Mouse (Mus musculus) kidney, adult 18-20 months (tissue): ENCODE results near the gene Dad1.

ENCODE experiments used
- DNase-seq: peaks from one replicate; pipeline ENCODE4 v3.0.0; 2021

The Dad1 gene

DNA sequence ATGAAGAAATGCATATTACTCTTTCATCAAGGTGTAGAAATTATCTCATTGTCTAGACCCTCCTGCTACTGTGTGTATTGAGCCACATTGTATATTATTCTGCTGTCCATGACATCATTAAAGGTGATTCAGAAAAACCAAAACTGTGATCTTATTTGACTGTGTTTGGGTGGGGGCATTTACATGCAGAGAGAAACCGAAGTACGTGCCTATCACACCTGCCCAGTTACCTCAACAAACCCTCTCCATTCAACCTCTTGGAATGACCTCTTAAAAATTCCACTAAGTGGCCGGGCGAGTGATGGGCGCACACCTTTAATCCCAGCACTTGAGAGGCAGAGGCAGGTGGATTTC lies 29.9 kb downstream of the Dad1 start:
- DNase-seq, result no peak

DNA sequence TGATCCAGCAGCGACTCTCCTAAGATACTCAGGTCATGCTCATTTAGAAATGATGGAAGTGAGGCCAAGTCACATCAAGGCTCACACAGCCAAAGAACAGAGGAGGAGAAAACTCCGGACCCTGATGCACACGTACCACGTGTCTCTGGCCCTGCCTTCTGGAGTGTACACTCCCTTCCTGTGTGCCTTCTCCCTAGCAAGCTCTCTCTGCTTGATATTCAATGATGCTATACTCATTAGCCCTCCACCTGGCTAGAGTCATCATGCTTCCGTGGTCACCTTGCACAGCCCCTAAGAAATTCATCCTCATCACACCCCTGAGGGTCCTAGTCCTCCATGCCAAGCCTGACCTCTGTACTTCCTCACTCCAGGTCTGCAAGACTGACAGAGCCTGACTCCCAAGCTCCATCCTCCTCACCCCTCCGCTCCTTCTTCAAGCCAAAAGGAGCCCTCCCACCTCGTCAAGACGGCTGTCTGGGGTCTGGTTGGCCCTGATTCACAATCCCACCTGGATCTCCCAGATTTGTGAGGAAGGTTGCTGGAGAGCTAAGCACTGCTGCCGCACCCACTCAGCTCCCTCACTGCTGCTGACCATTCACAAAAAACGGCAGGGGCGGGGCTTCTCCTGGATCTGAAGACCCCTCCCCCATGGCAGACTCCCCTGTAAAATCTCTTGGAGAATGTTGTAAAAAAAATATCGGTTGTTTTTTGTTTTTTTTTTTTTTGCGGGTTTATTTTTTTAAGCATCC lies 30.4 kb downstream of the Dad1 start:
- no peak for DNase-seq

DNA sequence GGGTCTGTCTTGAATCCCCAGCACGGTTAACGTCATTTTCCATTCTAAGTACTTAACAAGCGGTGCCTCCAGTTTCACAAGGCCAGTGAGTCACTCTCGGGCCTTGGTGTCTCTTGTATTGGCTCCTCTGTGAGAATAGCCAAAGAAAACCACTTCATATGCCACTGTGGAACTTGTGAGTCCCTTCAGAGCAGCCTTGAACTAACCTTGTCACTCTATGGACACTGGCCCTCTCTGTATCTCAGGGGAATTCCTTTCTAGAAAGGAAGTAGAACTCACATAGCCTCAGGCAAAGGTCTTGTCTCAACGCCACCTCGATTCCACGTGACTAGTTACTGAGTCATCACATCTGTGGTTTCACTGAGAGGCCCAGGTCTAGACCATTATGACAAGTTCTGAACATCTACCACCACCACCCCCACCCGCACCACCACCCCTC lies 31.6 kb downstream of the Dad1 start:
- no peak for DNase-seq

DNA sequence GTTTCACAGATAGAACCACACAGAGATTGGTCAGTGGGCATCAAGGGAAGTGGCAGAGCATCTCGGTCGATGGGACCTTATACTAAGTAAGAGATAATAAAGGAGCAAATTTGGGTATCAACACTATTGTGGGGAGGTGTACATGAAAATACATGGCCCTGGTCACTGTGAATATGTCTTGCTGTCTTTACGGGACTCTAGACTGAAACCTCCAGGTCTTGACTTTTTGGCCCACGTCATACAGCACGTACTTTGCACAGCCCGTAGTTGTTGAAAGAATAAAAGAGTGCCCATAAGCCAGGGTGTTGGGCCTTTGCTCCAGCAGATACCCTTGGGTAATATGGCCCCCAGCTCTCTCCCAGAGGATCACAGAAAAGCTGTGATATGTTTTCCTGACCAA lies 32.3 kb downstream of the Dad1 start:
- no peak for DNase-seq

DNA sequence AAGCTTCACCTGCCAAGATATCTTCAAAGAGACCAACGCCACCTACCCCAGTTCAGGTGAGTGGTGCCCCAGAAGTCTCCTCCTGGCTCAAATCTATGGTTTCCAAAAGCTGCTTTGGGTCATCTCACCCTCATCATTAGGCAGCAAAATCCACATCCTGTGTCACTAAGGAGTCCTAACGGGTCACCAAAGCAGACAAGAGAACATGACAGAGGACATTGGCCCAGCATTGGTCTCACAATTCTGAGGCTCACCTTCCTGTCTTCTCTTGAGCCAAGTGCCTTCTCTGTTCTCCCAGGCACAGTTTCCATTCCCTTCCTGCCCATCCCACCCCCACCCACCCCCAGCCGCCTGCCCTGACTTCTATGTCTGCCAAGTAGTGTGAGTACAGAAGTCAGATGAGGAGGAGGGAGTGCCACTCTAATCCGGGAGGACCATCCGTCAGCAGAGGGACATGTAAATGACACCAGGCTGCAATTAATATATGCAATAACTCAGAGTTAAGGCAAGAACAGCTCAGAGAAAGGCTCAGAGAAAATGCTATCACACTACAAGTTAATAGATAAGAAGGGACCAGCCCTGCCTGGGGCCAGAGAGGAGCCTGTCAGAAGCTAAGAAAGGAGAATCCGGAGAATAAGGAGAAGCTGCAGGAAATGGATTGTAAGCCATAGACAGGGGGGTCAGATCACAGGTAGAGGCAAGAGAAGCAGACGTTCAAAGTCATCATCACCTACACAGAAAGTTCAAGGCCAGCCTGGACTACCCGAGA lies 33.0 kb downstream of the Dad1 start:
- no peak for DNase-seq

DNA sequence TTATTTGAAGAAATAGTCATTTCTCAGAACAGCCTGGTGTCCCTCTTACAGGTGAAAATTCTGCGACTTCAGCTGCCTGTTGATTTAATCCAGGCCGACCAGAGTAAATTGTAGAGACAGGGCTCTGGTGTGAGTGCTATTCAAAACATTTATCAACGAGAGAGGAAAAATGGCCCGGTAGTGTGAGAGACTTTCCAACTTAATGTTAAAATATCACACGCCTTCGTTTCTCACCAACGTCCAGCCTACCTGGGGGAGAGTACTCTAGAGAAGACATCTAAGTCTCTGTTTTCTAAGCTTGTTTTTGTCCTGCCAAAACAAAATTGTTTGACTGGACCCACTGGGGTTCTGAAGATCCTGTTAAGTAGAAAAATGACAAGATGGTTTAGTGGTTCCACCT lies 34.1 kb downstream of the Dad1 start:
- no peak for DNase-seq

DNA sequence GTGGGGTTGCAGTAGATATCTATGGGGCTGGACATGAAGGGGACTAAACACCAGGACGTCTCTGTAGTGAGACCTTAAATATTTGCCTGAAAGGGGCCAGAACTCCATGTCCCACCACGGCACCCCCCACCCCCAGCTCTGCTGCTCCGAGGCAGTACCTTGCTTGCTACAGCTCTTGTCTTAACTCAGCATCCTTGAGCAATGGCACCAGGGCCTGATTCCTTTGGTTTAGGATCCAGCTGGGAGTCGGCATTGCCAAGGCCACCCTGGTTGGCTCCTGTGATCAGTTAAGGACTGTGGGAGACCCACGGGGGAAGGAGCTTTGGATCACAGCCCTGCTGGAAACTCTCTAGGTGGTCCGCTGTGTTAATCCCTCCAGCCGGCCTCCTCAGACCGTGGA lies 34.6 kb downstream of the Dad1 start:
- DNase-seq, result no peak

DNA sequence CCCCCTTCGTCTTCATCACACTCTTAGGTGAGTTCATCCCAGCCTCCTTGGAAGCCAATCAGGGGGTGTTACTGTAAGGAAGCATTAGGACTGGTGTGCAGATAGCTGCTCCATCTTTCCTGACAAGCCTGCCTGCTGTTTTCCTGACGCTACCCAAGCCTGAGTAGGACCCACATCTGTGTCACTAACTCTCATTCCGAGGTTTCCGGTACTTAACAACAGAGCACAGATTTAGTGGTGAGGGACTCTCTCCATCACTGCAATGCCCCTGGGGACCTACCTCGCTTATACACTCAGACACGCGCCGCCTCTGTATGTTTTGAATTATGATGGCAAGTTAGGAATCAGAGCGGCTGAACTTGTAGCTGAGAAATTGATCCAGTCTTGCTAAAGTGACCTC lies 35.2 kb downstream of the Dad1 start:
- no peak for DNase-seq

DNA sequence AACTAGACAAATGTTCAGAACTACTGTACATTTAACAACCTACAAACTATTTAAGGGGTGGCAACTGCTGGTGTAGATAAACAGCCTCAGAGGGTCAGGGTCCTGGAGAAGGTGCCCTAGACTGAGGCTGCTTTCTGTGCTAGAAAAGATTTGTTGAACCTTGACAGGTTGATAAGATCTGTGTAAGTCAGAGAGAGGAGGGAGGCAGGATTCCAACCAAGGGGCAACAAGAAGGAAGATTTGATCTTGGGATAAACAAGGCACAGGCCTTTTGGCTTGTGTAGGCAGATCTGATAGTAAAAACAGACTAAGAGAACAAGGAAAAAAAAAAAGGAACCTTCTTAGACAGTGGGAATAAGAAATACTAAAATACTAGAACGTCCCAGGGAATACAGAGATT lies 35.7 kb downstream of the Dad1 start:
- DNase-seq, result no peak

DNA sequence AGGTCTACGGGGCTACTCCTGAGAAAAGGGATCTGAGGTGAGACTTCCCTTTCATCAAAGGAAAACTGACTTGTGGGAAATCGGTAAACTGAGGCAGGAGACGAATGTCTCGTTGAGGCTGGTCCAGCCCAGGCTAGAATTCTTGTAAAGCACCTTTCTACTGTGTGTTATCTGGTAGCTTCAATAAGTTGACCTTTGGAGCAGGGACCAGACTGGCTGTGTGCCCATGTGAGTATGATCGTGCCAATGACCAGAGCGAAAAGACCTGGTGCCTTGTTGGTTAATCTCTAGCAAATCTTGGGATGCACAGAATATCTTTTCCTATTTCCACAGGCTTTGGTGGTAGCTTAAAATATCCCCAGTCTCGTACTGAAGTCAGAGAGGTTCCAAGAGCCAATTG lies 37.8 kb downstream of the Dad1 start:
- peak; percentile 69 for DNase-seq

DNA sequence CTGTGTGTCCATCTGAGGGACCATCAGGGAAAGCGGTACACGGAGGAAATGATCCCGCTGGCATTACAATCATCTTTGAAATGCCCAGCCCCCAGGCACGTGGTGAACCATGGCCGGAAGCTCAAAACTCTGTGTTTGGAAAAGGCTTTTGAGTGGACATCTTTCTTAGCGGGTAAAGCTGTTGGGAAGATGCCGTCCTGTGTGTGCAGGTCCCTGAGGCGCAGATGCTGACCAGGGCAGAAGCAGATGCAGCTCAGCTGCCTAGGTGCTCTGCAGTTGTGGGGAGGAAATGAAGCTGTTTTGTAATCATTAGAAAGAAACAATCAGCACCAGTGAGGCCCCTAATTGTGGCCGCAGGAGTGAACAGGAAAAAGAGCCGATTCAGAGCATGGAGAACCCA lies 39.0 kb downstream of the Dad1 start:
- DNase-seq, result no peak

DNA sequence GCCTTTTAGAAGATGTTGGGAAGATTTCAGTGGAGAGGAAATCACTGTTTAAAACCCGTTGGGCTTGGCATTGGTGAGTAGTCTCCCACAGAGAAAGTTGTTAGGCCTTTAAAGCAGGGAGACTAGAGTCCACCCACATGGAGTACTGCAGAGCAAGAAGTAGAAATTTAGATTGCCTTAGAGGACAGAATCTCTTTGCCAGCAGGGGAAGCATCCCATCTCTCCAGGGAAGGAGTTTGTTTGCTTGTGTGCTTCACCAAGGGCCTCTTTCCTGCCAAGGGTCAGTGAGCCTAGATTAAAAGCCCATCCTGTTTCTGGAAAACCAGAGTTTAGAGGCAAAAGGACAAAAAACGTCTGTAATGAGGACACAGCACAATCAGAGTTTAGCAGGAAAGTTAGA lies 39.4 kb downstream of the Dad1 start:
- DNase-seq, result no peak

DNA sequence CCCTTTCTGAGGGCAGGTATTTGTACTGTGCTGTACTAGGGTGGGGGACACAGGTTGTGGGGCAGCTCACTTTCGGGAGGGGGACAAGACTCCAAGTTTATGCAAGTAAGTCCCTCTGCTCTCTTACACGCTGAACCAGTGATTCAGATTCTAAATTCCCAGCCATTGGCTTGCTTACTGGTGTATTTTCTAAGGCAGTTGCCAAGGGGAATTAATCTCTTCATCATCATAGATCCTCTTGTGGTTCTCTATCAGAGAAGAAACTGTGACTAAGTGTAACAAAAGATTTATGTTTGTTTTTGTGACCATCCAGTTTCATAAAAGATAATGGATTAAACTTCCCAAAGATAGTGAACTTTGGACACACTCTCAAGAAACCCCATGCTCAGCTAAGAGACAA lies 40.2 kb downstream of the Dad1 start:
- no peak for DNase-seq

DNA sequence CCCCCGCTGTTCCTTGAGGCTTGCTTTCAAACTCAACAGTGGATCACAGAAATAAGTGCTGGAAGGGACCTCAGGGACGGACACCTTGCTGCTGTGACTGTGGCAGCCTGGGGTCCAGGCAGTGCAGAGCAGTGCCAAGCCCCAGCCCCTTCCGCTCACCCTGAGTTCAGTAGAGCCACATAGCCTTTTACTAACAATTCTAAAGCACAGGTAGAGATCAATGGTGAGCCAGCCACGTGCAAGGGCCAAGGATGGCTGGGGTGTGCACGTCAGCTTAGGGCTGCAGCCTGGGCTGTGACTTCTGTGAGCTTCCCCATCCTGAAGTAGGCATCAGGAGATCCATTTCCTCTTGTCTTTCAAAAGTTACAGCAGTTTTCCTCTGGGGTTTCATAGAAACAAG lies 42.1 kb downstream of the Dad1 start:
- DNase-seq, result no peak

DNA sequence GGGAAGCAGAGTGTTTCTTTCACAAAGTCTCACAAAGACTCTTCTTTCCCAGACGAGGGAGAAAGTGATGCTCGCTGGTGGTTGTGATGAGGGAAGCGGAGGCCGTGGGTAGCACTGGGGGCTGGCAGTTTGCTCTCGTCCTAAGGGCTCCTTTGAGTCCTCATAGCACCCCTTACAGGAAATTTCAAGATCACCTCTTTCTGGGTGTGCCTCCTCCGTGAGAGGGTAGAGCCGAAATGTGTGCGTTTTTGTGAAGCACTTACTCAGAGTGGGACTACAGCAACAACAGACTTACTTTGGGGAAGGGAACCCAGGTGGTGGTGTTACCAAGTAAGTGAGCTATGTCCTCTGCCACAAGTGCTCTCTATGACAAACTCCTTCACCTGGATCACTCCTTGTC lies 42.7 kb downstream of the Dad1 start:
- DNase-seq, result no peak

DNA sequence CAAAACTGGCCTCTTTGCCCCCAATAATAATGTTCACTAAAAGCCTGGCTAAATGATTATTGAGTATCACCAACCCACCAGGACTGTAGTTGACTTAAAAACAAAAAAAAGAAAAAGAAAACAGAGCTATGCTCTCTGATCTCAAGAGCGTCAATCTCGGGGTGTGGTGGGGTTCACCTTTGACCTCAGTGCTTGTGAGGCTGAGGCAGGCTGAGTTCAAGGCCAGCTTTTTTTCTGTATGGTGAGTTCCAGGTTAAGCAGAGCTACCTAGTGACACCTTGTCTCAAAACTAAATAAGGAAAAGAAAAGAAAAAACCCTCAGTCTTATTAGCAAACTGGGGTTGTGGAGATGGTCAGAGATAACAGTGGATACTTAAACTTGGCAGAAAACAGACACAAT lies 43.5 kb downstream of the Dad1 start:
- no peak for DNase-seq

DNA sequence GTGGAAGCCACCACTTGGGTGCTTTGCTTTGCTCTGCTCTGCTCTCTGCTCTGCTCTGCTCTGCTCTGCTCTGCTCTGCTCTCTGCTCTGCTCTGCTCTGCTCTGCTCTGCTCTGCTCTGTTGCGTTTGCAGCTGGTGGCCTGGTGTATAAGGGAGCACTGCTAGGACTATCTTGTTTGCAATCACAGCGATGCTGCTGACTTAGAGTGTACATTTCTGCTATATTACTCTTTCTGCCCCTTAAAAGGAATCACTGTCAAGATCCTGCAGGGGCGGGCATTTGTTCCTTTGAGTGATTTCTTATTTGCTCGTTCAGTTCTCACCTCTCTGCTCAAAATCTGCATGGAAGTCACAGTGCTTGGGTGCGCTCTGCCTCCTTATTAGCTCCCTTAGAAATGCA lies 44.0 kb downstream of the Dad1 start:
- no peak for DNase-seq

DNA sequence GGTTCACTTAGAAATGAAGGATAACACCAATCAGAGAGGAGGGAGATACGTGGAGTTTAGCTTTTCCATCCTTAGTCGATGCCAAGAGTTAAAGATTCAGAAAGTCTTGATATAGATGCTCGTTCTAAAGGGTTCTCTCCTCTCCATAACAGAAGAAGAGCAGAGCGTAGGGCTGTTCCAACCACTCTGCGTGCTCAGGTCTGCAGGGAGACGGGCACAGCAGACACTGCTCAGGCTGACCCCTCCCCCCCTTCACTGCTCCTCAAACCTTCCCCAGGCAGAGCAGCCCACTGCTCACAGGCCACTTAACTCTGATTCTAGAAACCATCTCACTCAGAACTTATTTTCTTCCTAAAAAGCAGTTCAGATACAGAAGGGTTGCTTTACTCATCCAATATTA lies 45.2 kb downstream of the Dad1 start:
- DNase-seq, result no peak

DNA sequence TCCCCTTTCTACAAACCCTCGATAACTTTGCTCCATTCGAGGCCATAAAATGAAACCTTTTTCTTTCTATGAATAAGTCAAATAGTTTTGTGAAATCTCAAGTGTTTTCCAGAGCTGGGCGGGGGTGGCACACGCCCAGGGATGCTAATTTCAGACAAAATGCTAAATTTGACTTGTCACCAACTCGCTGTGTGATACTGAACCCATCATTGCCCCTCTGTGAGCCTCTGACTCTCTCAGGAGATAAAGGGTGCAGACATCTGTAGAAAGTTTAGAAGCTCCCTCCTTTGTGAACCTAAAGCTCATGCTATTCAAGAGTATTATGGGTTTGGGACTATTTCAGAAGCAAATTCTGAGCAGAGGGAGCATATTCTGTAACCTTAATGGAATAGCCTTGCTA lies 46.0 kb downstream of the Dad1 start:
- DNase-seq, result no peak

DNA sequence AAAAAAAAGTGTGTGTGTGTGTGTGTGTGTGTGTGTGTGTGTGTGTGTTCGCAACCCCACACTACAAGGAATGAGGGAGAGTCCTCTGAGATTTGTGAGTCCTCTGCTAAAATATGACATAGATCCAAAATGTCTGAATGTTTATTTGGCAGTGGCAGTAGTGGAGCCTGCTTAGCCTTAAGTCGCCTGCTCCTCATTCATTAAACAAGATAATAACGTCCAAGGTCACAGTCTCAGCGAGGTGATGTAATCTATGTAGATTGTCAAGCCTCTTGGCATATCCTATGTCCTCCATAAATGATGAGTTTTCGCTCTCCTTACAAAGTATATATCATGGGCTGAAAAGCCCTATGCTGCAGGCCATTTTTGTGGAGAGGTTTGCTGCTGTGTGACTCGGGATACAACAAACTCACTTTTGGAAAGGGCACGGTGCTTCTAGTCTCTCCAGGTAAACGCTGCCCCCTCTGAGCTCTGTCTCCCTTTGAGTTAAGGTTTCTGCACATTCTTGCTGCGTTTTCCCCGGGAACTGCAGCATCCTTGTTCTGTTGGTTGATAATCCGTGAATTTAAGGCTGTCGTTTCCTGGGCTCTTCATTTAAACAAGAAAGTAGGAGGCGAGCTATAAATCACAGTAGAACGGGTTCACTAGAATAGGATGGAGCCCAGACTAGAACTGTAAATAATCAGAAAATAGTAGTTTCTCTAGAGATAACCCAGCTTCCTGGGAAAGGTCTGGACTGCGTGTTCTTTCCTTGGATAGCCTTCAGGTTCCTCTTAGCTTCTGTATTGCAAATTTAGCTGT lies 47.0 kb downstream of the Dad1 start:
- DNase-seq, result no peak

DNA sequence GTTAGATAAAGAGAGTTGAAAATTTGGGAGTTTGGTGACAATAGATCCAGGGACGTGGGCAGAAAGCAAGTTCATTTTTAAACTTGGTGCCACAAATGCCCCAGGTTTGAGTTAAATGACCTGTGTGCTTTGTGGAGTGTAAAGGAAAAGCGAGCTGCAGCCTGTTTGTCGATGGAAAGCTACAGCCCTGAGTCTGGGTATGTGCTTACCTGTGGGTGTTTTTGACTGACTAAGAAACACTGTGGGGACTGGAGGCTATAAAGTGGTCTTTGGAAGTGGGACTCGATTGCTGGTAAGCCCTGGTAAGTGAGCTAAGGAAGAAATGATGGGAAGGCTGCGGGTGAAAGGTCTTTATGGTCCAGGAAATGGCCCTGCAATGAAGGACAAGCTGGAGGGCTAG lies 47.6 kb downstream of the Dad1 start:
- DNase-seq, result no peak

DNA sequence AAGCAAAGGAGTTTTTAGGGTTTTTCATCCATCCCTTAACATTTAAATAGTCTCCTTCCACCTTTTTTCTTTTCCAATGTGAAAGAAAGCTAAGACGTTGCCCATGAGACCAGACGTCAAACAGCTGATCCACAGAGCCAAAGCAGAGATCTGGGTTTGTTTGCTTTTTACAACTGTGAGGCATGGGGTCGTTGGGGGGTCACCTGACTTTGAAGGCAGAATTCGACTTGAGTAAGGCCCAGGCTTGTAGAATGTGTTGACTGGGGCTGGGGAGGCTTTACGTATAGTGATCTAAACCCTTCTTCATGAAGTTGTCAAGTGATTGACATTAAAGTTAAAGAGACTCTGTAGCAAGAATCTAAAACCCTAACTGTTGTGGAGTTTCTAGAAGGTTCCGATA lies 48.0 kb downstream of the Dad1 start:
- no peak for DNase-seq

DNA sequence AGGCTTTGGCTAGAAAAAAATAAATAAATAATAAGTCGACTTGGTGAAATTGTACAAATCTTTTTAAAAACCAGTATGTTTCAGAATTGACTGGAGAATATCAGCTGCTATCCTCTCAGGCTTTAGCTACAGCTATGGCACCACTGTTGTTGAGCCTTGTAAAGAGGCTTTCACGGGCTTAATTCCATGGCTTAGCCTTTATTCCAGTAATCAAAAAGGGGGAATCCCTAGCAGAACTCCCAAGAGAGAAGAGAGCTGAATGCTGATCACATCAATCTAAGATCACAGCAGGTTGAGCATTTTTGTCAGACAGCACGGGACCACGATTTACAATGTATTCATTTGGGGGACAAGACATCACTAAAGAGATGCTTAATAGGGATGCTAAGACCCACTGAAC lies 49.1 kb downstream of the Dad1 start:
- no peak for DNase-seq

DNA sequence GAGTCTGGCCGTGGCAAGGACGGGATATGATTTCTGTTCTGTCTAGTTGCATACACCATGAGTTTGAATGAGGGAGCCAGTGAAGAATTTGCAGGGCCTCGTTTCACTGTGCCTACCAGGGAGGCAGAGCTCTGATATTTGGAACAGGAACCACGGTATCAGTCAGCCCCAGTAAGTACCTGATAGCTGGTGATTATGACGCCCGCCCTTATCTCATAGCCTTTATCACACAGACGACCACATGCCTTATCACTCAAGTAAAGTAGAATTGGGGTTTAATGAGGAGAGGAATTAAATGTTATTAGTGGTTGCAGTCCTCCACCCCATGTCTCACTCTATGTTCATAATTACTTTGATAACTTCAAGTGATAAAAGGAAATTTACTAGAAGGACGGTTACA lies 49.6 kb downstream of the Dad1 start:
- no peak for DNase-seq
